Mouse (Mus musculus) small intestine, adult 2 months (tissue): ENCODE measurements around the gene Gsdma3. TPM values are rescaled to one million over a fixed set of nuclear protein-coding genes. Genes with fewer than 3 reads are reported as not detected.
A peak's percentile ranks its signal among the peaks of the same experiment; 100 is the strongest.

Experiments used
- H3K27ac ChIP-seq: fragments of 200-500 bp; 2 replicates; pipeline ENCODE4 v1.5.1; 2012; ENCODE audit warnings: low read depth, low read length, control low read depth, inconsistent platforms; ENCODE audit not compliant: insufficient read depth
- H3K27me3 ChIP-seq: fragments of 200-500 bp; 2 replicates; pipeline ENCODE4 v1.6.1; 2012; ENCODE audit warnings: mild to moderate bottlenecking, moderate library complexity, low read length, inconsistent platforms; ENCODE audit not compliant: control insufficient read depth, insufficient read depth
- H3K36me3 ChIP-seq: fragments of 200-500 bp; 2 replicates; pipeline ENCODE4 v1.6.1; 2012; ENCODE audit warnings: mild to moderate bottlenecking, low read length, control low read depth, inconsistent platforms; ENCODE audit not compliant: control insufficient read depth, insufficient read depth
- H3K4me1 ChIP-seq: fragments of 200-500 bp; 2 replicates; pipeline ENCODE4 v1.6.1; 2012; ENCODE audit warnings: low read length, inconsistent platforms, mixed read lengths; ENCODE audit not compliant: control insufficient read depth, insufficient read depth, insufficient read length
- H3K4me3 ChIP-seq: fragments of 200-500 bp; 2 replicates; pipeline ENCODE4 v1.5.1; 2012; ENCODE audit warnings: low read depth, mild to moderate bottlenecking, control low read depth, inconsistent platforms, low read length, moderate library complexity
- CTCF ChIP-seq: fragments of 200-500 bp; IDR thresholded peaks from 2 replicates; pipeline ENCODE4 v1.5.1; 2012; ENCODE audit warnings: low read depth, mild to moderate bottlenecking, control low read depth, inconsistent platforms, low read length, moderate library complexity, mixed read lengths; ENCODE audit not compliant: insufficient replicate concordance, insufficient read length; ENCODE audit errors: extremely low read depth
- POLR2A ChIP-seq: fragments of 200-500 bp; IDR thresholded peaks from 2 replicates; pipeline ENCODE4 v1.6.1; 2012; ENCODE audit warnings: low read depth, mild to moderate bottlenecking, control low read depth, inconsistent platforms, low read length, moderate library complexity
- WGBS: fragments of 180-500 bp; shearing (Covaris S2); methylation state at CpG from one replicate; pipeline ENCODE4 v1.1.7; 2018; 5-methylcytosine and 5-hydroxymethylcytosine counted together
- polyA plus RNA-seq: library from polyadenylated mRNA; depleted of rRNA; stranded (reverse); fragments of >200 nt; gene quantifications from 2 replicates; pipeline ENCODE4 v1.2.3, GENCODE M21; 2012; rRNA removed

The Gsdma3 gene
- polyA plus RNA-seq: not detected in 2 replicates

DNA sequence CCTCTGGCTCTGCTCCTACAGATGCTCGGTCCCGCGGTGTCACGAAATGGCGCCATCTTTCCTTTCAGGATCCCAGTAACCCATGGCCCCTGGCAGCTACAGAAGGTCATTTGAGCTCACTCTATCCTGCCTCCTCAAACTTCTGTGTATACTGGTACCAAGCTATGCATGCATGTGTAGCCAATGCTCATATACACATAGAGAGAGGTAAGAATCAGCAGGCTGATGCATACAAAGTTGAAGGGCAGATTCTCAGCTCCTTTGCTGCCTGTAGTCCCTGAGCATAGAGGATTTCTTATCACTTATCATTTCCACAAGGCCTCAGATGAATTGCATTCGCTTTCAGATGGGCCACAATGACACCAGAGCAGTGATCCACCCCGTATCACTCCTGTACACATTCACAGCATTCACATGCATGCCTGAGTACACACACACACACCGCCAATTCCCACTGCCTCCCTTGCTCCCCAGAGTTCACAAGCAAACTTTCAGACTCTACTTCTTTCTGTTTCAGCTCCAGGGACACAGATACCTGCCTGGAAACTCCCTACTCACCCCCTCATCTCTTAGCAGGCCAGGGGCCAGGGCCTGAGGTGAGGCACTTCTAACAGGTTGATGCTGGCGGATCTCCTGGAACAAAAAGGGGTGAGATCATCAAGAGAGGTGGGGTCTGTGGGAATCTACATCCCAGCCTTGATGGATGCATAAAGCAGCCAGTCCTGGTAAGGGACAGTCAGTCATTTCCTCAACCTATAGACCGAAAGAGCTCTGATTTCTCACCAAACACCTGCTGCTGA, at the start of gene Gsdma3, which contains the start of gene Gm12355:
Gene Gsdma3, plus strand, starts transcription at position 750 of the 800 bp plus-strand sequence.
Gene Gm12355, minus strand, starts transcription at position 51 of the 800 bp plus-strand sequence.
- Histone ChIP-seq H3K36me3 (no peaks in the 10 kb centered on the region), H3K27me3 (no peaks in the 10 kb centered on the region), H3K4me3 (no peak within 1 kb of the TSS), H3K4me1 (no peaks in the 10 kb centered on the region), H3K27ac (no peak within 1 kb of the TSS)
- TF ChIP-seq CTCF: no peak
- no peak for TF ChIP-seq POLR2A
- WGBS: 89% methylated on average over 10 of the region's 10 CpGs

DNA sequence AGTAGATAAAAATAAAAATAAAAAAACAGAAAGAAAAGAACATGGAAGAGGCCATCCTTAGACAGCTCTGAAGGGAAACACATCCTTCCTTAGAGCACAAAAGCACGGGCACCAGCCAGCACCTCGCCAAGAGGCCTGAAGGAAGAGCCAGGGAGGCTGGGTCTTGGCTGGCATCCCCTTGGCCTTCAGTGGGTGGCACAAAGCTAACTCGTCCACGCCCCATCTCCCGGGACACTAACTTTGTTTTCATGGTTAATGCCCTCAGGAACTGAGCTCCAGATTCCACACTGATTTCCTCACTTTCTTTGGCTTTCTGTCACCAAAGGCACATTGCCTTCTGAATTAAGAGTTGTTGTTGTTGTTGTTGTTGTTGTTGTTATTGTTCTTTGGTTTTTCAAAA, 48.4 kb upstream of the Gsdma3 start:
- WGBS: 76% methylated on average over 5 of the region's 5 CpGs
- Histone ChIP-seq H3K4me1 (peaks cover 25% of the 10 kb centered on the region), H3K27me3 (no peaks in the 10 kb centered on the region), H3K4me3 (no peak overlapping the region), H3K36me3 (peaks cover 13% of the 10 kb centered on the region), H3K27ac (no peak overlapping the region)
- TF ChIP-seq POLR2A: no peak
- no peak for TF ChIP-seq CTCF

- Histone ChIP-seq H3K4me3 (no peak overlapping the region), H3K27ac (peak overlapping the region; percentile 90), H3K36me3 (peaks cover 22% of the 10 kb centered on the region), H3K4me1 (peaks cover 34% of the 10 kb centered on the region), H3K27me3 (no peaks in the 10 kb centered on the region)
- TF ChIP-seq POLR2A (peak; percentile 16; the same call in 1 of the 2 replicates), CTCF (no peak)
- WGBS: 32% methylated on average over 16 of the region's 16 CpGs
Measured at GRCm38 (mm10) chr11:98580301-98581121, 45.6 kb upstream of the Gsdma3 start.

DNA sequence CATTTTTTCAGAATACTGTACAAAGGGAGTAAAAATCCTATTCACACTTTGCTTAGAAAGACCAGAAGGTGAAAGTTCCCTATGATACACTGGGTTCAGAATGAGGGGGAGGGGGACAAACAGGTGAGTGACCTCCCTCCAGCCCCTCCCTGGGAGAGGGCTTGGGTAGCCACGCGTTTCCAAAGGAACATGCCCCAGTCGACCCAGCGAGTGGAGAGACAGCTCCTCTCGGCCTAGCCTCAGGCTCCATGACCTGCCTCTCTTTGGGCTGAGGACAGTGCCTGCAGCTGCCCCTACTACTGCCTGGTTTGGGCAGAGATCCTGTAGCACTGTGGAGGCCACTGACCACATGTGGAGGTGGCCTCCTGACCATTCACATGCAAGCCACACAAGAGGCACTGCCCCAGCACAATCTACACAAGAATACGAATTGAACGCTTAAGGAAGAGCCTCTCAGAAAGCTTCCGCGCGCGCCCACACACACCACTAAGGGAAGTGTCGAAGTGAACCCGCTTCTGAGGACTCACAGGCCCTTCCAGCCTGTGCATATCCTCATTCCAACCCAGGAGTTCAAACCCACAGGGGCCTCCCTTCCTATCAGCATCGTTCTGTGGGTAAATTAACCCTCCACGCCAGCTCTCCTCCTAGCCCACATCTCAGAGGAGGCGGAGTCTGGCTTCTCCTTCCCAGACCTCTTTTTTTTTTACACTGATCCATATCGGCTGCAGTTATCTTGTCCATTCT, 44.7 kb upstream of the Gsdma3 start:
- H3K27me3 ChIP-seq: no peaks in the 10 kb centered on the region
- WGBS: 79% methylated on average over 17 of the region's 17 CpGs

GRCm38 (mm10) chr11:98582030-98582388, 44.2 kb upstream of the Gsdma3 start:
- Histone ChIP-seq H3K27me3 (no peaks in the 10 kb centered on the region), H3K4me1 (peaks cover 34% of the 10 kb centered on the region), H3K36me3 (peaks cover 22% of the 10 kb centered on the region), H3K27ac (0 out of 2 replicates have a peak overlapping the region, but pooled peaks have one; percentile 90), H3K4me3 (no peak overlapping the region)
- WGBS: 87% methylated on average over 8 of the region's 8 CpGs
- TF ChIP-seq POLR2A (no peak), CTCF (no peak)

More for the DNA sequence above, 44.7 kb upstream of the Gsdma3 start:
- no peak overlapping the region for H3K4me3 ChIP-seq
- TF ChIP-seq POLR2A (no peak), CTCF (no peak)
- peaks cover 22% of the 10 kb centered on the region for H3K36me3 ChIP-seq
- H3K27ac ChIP-seq: peak overlapping the region; percentile 90
- peaks cover 34% of the 10 kb centered on the region for H3K4me1 ChIP-seq

DNA sequence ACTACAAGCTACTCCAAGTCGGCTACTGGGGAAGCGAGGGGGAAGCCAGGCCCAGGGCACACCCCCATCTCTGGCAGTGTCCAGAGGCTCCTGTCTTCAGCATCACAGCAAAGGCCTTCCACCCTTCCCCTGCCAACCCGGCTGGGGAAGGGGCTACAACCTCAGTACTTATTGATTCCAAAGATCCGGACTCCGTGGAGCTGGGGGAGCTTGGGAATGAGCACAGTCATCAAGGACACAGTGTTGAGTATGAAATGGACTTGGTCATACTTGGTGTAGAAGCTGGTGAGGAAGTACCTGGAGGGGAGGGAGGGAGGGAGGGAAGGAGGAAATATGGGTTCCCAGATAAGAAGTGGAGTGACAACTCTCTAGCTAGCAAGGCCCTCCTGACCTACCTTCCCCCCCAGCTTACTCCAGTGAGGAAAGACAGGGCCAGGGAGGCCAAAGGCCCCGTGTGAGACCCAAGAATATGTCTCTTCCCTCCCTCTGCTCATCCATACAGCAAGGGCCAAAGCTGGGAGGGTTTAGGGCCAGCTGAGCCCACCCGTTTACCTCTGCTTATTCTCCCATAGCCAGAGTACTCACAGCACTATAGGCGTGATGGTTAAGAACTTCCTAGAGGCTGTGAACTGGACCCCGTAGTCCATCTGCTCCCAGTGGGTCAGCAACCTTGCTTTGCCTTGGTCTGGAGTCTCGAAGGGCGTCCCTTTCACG, 43.5 kb upstream of the Gsdma3 start:
- 77% methylated on average over 12 of the region's 12 CpGs for WGBS
- peaks cover 22% of the 10 kb centered on the region for H3K36me3 ChIP-seq
- H3K4me1 ChIP-seq: peaks cover 38% of the 10 kb centered on the region
- no peak overlapping the region for H3K4me3 ChIP-seq
- no peak for TF ChIP-seq POLR2A
- no peak for TF ChIP-seq CTCF
- no peaks in the 10 kb centered on the region for H3K27me3 ChIP-seq
- peak overlapping the region; percentile 90; the same call in 1 of the 2 replicates for H3K27ac ChIP-seq

- Histone ChIP-seq H3K27me3 (no peaks in the 10 kb centered on the region), H3K36me3 (peaks cover 22% of the 10 kb centered on the region), H3K27ac (no peak overlapping the region), H3K4me1 (peaks cover 39% of the 10 kb centered on the region), H3K4me3 (no peak overlapping the region)
- TF ChIP-seq CTCF (no peak), POLR2A (no peak)
- WGBS: 91% methylated on average over 3 of the region's 3 CpGs
Measured at GRCm38 (mm10) chr11:98583265-98583552, 43.0 kb upstream of the Gsdma3 start.
